Mouse (Mus musculus): Measurements from ENCODE around the gene Zfp618. TPM values are rescaled to one million over a fixed set of nuclear protein-coding genes. Genes with fewer than 3 reads are reported as not detected.

Zfp618 gene
- total and polyA plus RNA-seq, 3 experiments, result not detected

DNA sequence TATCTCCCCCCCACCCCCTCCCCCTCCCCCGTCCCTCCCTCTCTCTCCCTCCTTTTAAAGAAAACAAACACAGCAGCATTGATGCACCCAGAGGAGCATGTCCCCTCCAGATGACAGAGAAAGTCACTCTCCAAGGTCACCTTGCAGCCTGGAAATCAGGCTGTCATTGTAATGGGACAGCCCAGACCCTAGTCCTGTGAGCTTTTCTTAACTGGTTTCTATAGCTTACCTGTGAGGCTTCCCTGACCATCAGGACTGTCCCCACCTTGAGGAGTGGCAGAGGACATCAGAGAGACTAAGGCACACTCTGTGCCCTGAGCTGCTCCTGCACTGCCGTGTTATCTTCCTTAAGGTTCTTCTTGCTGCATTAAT is 87.3 kb downstream of the Zfp618 start:
- no peaks in the 10 kb centered on the region for H3K27me3 ChIP-seq (ENCODE audit: control insufficient read depth in 1 of 2, insufficient read depth in 2 of 2, low read length in 2 of 2)
- H3K4me1 ChIP-seq (ENCODE audit: control insufficient read depth in 1 of 2, insufficient read depth in 2 of 2, low read length in 2 of 2), result no peaks in the 10 kb centered on the region
- no peak overlapping the region for H3K9ac ChIP-seq (ENCODE audit: control insufficient read depth, low read depth, low read length, poor library complexity, severe bottlenecking)
- TF ChIP-seq MAX (IDR thresholded peaks at IDR 0.05; ENCODE audit: low read length) (no peak), JUND (IDR thresholded peaks at IDR 0.05; ENCODE audit: low read depth, low read length) (no peak), HCFC1 (IDR thresholded peaks at IDR 0.05; ENCODE audit: low read depth, low read length) (no peak), TBP (IDR thresholded peaks at IDR 0.05; ENCODE audit: low read depth, low read length) (no peak), MAFK (IDR thresholded peaks at IDR 0.05; ENCODE audit: borderline replicate concordance, low read depth, low read length) (no peak), CTCF (IDR thresholded peaks at IDR 0.05 in 2 of 3, conservative IDR thresholded peaks at IDR 0.05 in 1 of 3; ENCODE audit: control insufficient read depth in 1 of 3, insufficient read depth in 1 of 3, low read depth in 2 of 3, low read length in 3 of 3, poor library complexity in 1 of 3, severe bottlenecking in 1 of 3) (no peak), MXI1 (IDR thresholded peaks at IDR 0.05; ENCODE audit: low read depth, low read length) (no peak), E2F4 (IDR thresholded peaks at IDR 0.05; ENCODE audit: borderline replicate concordance, low read depth, low read length) (no peak)
- no peak overlapping the region for H3K27ac ChIP-seq (ENCODE audit: control insufficient read depth, low read depth, low read length)
- no peak for DNase-seq (ENCODE audit: low read depth, low spot score)
- H3K79me2 ChIP-seq (ENCODE audit: control insufficient read depth, insufficient read depth, low read length, poor library complexity), result no peaks in the 10 kb centered on the region
- H3K4me3 ChIP-seq (ENCODE audit: control insufficient read depth in 1 of 2, insufficient read depth in 1 of 2, low read depth in 2 of 2, low read length in 2 of 2), result no peak overlapping the region
- H3K36me3 ChIP-seq (ENCODE audit: control insufficient read depth in 1 of 2, insufficient read depth in 2 of 2, low read length in 2 of 2), result no peaks in the 10 kb centered on the region
- no peaks in the 10 kb centered on the region for H3K9me3 ChIP-seq (replicated peaks; ENCODE audit: insufficient read depth, low read length)

DNA sequence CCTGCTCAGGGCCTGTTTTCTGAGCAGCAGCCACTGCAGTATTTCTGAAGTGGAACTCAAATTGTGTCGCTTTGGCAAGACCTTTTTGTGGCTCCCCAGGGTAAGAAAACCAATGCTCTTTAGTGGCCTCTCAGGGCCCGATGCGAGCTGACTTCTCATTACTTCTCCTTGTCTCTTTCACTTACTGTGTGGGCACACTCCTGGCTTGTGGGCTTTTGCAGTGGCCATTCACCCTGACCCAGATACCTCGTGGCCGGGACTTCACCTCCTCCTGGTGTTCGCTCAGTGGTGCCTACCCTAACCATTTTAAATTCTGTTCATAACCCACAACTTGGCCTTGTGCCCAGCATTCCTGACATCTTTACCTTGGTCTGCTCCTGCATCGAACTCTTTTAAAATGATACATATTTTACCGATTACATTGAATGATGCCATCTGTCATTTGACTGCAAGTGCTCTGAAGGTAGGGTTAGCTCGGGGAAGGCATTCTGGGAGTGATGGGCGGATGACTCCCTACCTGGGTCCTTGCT is 89.9 kb downstream of the Zfp618 start:
- no peaks in the 10 kb centered on the region for H3K79me2 ChIP-seq (ENCODE audit: control insufficient read depth, insufficient read depth, low read length, poor library complexity)
- H3K4me3 ChIP-seq (ENCODE audit: control insufficient read depth in 1 of 2, insufficient read depth in 1 of 2, low read depth in 2 of 2, low read length in 2 of 2), result no peak overlapping the region
- no peak for DNase-seq (ENCODE audit: low read depth, low spot score)
- no peak overlapping the region for H3K9ac ChIP-seq (ENCODE audit: control insufficient read depth, low read depth, low read length, poor library complexity, severe bottlenecking)
- TF ChIP-seq TAL1 (IDR thresholded peaks at IDR 0.05; ENCODE audit: low read length), result no peak
- H3K27me3 ChIP-seq (ENCODE audit: control insufficient read depth in 1 of 2, insufficient read depth in 2 of 2, low read length in 2 of 2), result no peaks in the 10 kb centered on the region
- no peaks in the 10 kb centered on the region for H3K36me3 ChIP-seq (ENCODE audit: control insufficient read depth in 1 of 2, insufficient read depth in 2 of 2, low read length in 2 of 2)
- no peak overlapping the region for H3K27ac ChIP-seq (ENCODE audit: control insufficient read depth, low read depth, low read length)
- no peaks in the 10 kb centered on the region for H3K4me1 ChIP-seq (ENCODE audit: control insufficient read depth in 1 of 2, insufficient read depth in 2 of 2, low read length in 2 of 2)
- no peaks in the 10 kb centered on the region for H3K9me3 ChIP-seq (replicated peaks; ENCODE audit: insufficient read depth, low read length)

DNA sequence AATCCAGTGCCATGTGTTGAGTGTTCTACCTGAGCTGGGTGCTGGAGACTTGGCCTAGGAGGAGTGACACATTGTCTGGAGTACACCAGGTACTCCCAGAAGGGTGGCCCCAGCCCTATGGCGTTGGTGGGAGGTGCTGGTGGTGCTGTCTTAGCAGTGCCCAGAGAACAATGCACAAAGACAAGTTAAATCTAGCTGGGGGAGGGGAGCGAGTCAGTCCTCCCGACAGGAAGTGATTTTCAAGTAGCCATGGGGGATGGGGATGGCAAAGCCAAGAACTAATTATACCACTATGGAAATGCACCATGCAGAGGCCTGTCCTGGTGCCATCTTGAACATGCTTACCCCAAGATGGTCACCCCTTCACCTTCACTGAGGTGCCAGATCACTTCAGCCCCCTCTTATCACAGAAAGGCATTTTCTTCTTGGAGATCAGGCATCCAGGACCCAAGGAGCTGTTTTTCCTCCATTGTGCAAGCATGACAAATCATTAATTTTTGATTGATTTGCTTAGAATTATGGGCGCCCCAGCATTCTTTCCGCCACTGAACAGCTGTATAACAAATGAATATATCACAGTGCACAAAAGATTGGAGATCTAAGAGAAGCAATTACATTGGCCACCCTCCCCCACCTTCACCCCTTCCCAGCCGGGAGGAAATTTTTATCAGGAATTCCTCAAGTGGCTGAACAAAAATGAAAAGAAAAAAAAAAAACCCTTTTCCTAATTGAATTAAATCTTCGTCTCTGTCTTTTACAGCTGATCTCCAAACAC is 91.5 kb downstream of the Zfp618 start:
- Histone ChIP-seq H3K4me1 (ENCODE audit: control insufficient read depth in 1 of 2, insufficient read depth in 2 of 2, low read length in 2 of 2) (no peaks in the 10 kb centered on the region), H3K9ac (ENCODE audit: control insufficient read depth, low read depth, low read length, poor library complexity, severe bottlenecking) (no peak overlapping the region), H3K36me3 (ENCODE audit: control insufficient read depth in 1 of 2, insufficient read depth in 2 of 2, low read length in 2 of 2) (no peaks in the 10 kb centered on the region), H3K9me3 (replicated peaks; ENCODE audit: insufficient read depth, low read length) (no peaks in the 10 kb centered on the region), H3K27me3 (ENCODE audit: control insufficient read depth in 1 of 2, insufficient read depth in 2 of 2, low read length in 2 of 2) (no peaks in the 10 kb centered on the region), H3K27ac (ENCODE audit: control insufficient read depth, low read depth, low read length) (no peak overlapping the region), H3K79me2 (ENCODE audit: control insufficient read depth, insufficient read depth, low read length, poor library complexity) (no peaks in the 10 kb centered on the region), H3K4me3 (ENCODE audit: control insufficient read depth in 1 of 2, insufficient read depth in 1 of 2, low read depth in 2 of 2, low read length in 2 of 2) (no peak overlapping the region)
- no peak for TF ChIP-seq JUND (IDR thresholded peaks at IDR 0.05; ENCODE audit: low read depth, low read length)
- no peak for TF ChIP-seq TCF12 (IDR thresholded peaks at IDR 0.05; ENCODE audit: low read depth, low read length)
- TF ChIP-seq RAD21 (IDR thresholded peaks at IDR 0.05; ENCODE audit: low read depth, low read length), result no peak
- no peak for TF ChIP-seq POLR2AphosphoS2 (IDR thresholded peaks at IDR 0.05; ENCODE audit: low read length)
- TF ChIP-seq MEF2A (IDR thresholded peaks at IDR 0.05; ENCODE audit: extremely low read depth, insufficient replicate concordance, low read depth, low read length, poor library complexity, severe bottlenecking), result no peak
- no peak for TF ChIP-seq E2F4 (IDR thresholded peaks at IDR 0.05; ENCODE audit: borderline replicate concordance, low read depth, low read length)
- TF ChIP-seq MAX (IDR thresholded peaks at IDR 0.05; ENCODE audit: low read length), result no peak
- no peak for TF ChIP-seq NELFE (IDR thresholded peaks at IDR 0.05; ENCODE audit: low read depth, low read length)
- TF ChIP-seq USF1 (IDR thresholded peaks at IDR 0.05; ENCODE audit: low read depth, low read length), result no peak
- no peak for TF ChIP-seq RCOR1 (IDR thresholded peaks at IDR 0.05; ENCODE audit: low read depth, low read length)
- no peak for TF ChIP-seq NRF1 (IDR thresholded peaks at IDR 0.05; ENCODE audit: insufficient read depth, low read depth, low read length, poor library complexity, severe bottlenecking)
- no peak for TF ChIP-seq GATA1 (IDR thresholded peaks at IDR 0.05; ENCODE audit: low read depth, low read length)
- DNase-seq (ENCODE audit: low read depth, low spot score), result no peak

Data from MEL (cell line).